Mouse (Mus musculus) fat pad, adult 2 months (tissue): ENCODE data around the gene Rrp7a.
"Not testable (repeated sequence)": the region's sequence is repeated elsewhere in the genome, so short reads cannot be mapped to it uniquely, and the experiment has no call there.

ENCODE experiments used
- DNase-seq: peaks from one replicate; pipeline ENCODE4 v3.0.0-alpha.2; 2011; ENCODE audit warnings: low read depth, low spot score; ENCODE audit errors: extremely low read depth

Gene Rrp7a

DNA sequence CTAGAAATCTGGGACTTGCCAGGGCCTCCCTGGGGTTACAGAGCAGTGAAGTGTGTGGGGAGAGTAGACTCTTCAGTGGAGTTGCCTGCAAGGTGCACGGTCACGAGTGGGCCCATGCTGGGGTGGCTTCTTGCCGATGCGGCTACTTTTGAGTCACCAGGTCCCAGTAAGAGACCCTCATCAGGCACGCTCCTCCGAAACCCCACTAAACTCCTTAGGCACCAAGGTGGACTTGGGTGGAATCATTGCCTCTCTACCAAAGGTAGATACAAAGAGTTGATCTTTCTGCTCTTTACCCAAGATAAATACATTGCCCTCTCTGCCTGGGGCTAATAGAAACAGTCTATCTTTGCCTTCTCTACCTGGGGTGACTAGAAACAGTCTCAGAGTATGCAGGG is 35.1 kb upstream of the Rrp7a start:
- no peak for DNase-seq

DNA sequence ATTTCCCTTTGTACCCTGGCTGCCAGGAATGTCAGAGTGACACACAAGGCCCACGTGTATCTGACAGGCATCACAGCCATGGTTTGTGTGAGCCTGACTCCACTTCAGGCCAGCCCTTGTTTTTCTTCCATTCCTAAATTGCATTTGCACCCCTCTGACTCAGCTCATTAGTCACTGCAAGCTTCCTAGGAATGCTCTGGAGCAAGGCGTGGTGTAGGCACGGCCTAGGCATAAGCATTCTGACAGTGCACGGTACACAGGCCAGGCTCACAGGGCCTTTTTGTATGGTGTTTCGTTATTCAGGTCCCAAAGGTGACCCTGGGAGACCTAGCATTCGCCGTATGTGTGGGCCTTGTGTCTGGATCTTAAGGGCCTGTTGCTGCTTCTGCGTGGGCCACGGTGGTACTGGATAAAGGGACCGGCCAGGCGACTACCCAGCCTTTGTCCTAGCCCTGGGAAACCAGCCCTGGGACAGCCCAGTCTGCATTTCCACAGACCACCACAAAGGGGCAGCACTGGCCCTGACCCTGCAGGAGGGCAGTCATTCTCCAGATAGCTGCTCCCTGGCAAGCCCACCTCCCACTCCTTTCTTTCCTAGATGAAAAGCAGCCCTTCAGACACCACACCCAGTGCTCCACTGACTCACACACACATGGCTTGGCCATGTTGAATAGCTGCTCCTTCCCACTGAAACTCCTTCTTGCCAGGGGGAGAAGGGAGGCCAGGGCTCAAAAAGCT is 34.5 kb upstream of the Rrp7a start:
- no peak for DNase-seq

DNA sequence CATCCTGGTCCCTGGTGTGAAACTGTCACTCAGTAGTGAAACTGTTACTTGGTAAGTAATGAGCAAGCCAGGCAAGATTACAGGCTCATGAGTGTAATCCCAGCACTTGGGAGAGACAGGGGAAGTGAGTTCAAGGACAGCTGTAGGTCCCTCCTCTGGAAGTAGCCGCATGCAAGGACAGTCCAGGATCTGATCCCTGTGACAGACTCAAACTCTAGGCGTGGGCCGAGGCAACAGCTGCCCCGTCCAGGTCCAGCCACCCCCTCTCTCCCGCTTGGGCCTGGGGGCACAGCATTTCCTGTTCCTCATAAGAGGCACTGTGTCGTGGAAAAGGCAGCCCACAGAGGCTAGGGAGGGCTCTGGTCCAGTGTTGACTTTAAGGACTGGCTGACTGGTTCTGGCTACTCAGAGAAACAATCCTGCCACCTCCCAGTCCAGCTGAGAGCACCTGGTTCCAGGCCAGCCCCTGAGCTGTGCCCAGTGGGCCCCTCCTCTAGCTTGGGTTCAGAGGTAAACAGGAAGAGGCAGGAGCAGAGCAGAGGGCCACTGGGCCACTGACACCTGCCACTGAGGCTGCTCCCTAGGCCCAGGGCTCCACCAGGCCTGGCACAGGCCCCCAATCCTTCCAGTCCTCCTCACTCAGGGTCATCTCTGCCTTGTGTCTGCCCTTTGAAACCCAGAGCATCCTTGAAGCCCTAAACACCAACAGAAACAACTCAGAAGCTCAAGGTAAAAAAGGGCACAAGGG is 33.2 kb upstream of the Rrp7a start:
- no peak for DNase-seq

DNA sequence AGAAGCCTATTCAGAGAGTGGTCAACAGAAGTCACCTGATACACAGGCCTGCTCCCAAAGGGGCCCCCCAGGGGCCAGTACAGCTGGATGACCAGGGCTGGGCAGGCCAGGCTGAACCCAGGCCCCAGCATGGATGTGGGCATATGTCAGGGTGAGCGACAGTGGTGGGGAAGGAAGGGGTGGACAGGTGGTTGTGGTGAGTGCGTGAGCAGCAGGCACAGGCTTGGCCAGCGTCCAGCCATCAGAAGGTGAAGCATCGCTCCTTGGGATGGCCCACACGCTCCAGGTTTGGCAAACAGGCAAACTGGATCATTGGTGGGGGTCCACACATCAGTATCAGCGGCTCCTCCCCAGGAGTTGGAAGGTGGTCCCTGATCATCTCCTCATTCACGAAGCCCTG is 31.7 kb upstream of the Rrp7a start:
- DNase-seq: no peak

DNA sequence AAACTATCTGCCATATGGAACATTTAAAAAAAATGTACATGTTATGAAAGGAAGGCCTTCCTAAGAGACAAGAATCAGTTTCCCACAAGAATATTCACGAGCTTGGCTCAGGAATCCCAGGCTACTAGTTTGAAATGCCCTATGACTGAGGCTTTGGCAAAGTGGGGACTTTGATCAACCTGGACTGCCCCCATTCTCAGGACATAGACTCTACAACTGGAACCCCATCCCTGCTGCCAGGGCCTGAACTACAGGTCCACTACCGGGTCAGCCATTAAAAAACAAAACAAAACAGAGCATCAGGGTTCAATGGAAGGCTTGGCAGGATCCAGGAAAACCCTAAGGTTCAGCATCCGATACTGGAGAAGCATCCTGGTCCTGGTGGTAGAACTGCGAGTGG is 28.1 kb upstream of the Rrp7a start:
- DNase-seq: no peak

DNA sequence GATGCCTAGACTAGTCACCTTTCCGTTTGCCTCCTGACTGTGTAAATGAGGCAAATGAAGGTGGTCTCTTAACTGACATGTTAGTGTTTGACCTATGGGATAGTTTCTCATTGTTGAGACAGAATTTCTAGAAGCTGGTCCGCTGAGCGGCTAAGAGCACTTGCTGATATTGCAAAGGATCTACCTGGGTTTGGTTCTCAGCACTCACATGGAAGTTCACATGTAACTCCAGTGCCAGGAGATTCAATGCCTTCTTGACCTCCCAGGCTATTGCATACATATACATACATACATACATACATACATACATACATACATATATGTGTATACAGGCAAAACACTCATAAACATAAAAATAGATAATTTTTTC is 27.5 kb upstream of the Rrp7a start:
- no peak for DNase-seq

DNA sequence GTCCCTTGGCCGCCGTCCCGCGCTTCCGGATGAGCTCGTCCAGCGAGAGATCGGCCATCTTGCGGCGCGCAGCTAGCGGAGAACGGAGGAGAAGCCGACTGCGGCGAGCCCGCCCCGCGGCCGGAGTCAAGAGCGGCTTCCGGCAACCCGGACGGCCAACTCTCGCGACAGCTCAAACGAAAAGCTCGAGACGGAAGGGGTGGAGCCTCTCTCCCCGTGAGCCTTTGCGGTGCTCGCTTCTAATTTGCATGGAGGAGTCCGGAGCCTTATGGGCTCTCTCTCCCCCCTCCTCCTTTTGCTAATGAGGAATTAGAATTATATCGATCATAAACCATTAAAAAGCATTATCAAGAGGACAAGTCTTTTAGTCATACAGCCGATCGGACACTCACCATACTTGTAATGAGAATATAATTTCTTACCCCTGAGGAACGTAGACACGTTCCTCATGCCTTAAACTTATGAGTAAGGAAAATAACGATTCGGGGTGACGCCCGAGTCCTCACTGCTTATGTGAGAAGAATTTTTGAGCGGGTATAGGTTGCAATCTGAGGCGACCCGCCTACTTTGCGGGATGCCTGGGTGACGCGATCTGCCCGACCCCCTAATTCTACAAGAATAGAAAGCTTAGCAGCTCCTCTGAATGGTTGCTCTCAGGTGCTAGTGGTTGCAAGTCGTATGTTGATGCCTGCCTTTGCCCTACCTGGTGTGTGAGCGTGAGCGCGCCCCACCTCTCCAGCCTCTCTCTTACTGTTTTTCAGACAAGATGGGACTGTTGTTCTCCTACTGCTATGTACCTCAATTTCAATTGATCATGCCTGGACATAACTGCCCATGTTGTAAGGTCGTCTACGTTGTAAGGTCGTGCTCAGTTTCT is 26.8 kb upstream of the Rrp7a start, which contains the start of gene Poldip3:
Poldip3 (minus strand) TSS at position 189 of the 877 bp plus-strand sequence.
- no peak for DNase-seq

DNA sequence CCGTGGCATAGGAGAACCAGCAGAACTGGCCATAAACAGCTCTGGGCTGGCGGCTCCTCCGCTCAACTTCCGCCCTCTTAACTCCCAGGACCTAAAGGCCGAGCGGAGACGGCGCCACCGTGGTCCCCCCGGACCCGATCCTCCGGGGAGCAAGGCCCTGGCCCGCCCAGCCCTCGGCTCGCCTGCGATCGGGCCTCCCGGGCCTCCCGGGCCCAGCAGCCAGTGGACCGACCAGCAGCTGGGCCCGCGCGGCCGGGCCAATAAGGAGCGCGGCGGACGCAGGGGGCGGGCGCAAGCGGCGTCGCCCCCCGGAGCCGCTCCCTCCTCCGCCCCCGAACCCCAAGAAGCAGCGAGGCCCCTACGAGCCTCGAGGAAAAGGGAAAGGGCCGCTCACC is 26.2 kb upstream of the Rrp7a start:
- DNase-seq: no peak

DNA sequence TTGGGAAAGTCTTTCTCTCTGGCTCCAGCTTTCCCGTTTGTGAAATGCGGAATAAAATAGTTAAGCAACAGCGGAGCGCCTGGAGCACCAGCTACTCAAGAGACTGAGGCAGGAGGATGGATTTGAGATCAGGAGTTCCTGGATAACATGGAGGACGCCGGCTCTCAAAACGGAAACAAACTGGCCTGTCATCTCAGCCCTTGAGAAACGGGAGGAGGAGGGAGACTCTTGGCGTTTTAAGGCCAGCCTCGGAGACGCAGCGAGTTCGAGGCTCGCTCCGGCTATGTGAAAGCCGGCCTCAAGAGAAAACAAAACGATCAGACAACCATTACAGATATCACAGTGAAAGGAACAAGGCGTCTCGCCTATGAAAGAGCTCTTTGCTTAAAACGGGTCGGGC is 25.8 kb upstream of the Rrp7a start:
- no peak for DNase-seq

DNA sequence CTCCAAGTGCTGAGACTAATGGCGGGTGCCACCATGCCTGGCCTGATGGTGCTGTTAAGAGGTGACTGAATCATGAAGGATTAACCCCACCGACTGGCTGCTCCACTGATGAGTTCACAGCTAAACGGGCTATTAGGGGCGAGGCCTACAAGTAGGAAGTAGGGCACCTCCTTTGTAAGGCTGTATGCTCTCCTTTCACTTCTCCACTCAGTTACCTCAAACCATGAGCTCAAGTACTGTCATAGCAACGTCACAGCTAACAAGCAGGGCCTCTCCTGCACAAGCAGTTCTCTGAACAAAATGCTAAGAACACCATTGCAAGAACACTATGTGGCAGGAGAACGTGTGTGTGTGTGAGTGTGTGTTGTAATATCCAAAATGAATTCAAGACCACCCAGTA is 22.9 kb upstream of the Rrp7a start:
- no peak for DNase-seq

DNA sequence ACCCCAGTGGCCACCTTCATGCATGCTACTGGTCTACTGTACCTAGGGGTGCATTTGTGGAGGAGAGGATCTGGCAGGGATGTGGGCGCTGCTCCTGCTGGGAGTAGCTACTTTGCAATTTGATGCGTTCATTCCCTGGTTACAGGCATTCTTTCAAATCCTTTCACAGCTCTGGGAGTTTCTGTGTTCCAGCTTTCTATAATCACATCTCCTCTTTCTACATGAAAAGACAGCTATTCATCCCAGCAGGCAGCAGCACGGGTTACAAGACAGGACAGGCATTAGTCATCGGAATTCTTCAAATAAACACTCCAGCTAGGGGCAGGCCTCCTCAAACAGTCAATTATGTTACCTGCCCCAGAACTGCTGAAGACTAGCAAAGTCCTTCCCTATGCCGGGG is 20.3 kb upstream of the Rrp7a start:
- no peak for DNase-seq

DNA sequence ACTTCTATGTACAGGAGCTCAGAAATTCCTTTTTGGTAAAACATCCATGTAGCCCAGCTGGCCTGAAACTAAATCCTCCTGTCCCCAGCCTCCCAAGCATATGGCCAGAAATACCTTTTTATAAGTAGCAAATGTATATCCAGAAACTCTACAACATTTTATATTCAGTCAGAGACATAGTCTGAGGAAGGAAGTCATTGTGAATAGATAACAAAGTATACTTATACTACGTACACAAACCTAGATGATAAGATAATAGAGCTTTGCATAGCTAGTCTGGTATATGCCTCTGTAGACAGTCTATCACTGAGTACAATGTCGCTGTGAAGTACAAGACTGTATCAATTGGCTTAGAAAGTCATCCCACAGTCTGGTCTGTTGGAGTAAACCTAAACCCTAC is 13.1 kb upstream of the Rrp7a start:
- no peak for DNase-seq

DNA sequence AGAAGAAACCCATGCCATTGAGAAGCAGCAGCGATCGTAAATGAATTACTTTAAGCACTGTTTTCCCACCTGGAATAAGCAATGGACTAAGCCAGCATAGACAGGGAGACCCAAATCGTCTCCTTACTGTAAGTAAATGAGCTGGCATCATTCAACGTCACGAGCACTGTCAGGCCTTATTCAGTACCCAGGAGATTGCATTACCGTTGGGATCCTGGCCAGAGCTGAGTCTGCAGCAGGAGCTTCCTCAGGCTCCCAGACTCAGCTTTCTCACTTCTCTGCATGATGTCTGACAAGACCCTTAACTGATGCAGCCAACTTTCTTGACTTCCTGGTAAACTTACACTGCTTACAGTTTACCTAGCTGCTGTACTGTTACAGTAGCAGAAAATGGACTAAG is 12.1 kb upstream of the Rrp7a start:
- no peak for DNase-seq

DNA sequence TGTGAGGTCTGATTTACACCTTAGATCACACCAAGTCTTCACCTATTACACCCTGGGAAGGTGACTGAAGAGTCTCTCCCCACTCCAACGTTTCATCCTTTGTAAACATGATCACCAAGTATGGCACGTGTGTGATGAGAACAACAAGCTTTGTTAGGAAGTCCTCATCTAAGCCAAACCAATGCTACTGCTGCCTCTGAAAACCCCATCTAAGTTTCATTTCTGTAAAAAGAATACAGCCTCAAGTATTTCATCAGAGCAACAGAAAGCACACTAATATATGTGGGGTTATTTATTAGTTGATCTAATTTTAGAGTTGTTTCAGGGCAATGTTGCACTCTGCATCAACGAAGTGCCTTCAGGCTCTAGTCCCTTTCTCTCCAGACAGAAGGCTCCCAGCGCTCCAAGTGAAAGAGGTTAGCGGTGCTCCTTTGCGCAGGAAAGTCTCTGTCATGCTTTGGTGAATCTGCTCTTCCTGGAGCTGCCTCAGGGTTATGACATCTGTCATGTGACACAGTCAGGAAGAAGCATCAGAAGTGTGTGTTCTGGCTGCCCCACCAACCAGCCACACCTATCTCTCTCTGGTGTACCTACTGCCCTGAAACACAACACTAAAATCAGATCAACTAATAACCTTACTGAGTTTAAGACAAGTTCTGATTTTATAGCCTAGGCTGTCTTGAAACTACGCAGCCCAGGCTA is 7.1 kb upstream of the Rrp7a start:
- no peak for DNase-seq

DNA sequence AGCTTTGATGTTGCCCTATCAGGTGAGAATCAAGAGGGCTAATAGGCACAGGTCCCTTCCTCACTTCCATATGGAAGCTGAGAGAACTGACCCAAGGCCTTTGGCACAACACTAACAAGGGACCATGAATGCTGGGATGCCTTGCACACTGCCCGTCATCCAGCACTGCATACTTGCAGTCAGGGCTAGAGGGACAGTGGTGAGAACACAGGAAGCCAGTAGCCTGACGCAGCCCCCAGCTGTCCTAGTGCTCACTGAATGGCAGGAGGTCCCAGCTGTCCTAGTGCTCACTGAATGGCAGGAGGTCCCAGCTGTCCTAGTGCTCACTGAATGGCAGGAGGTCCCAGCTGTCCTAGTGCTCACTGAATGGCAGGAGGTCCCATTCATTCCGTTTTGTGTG is 4.4 kb upstream of the Rrp7a start:
- DNase-seq: not testable (repeated sequence)

DNA sequence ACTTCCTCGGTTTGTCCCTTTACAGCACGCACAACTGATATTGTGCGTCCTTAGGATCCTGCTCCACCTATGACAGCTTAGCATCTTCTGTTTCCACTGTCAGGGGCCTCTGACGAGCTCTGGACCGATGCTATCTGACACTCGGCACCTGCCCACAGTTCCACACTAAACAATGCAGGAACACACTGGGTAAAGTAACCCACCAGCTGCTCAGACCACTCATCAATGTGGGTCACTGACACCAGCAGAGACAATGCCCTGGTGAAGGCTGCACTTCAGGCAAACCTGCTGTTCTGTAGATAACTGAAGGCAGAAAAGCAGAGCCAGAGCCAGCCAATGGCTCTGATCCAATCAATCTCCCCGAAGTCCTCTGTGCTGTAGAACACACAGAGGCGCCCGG is 4.0 kb upstream of the Rrp7a start:
- no peak for DNase-seq

DNA sequence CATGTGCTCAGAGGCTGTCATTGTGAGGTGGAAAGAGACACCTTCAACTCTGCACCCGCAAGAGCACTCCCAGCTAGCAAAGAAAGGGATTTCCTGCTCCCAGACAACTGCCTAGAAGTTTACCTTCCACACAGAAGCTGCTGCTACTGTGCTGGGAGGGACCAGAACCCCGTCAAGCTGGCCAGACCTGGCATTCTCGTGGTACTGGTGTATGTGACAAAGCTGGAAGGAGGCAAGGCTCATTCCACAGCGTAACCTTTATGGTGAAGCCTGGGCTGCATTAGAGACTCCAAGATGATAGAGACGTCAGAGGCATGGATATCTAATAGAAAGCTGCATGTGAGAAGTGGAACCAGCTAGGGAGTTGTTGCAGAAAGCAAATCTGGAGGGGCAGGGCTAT is 2.0 kb upstream of the Rrp7a start:
- DNase-seq: no peak

DNA sequence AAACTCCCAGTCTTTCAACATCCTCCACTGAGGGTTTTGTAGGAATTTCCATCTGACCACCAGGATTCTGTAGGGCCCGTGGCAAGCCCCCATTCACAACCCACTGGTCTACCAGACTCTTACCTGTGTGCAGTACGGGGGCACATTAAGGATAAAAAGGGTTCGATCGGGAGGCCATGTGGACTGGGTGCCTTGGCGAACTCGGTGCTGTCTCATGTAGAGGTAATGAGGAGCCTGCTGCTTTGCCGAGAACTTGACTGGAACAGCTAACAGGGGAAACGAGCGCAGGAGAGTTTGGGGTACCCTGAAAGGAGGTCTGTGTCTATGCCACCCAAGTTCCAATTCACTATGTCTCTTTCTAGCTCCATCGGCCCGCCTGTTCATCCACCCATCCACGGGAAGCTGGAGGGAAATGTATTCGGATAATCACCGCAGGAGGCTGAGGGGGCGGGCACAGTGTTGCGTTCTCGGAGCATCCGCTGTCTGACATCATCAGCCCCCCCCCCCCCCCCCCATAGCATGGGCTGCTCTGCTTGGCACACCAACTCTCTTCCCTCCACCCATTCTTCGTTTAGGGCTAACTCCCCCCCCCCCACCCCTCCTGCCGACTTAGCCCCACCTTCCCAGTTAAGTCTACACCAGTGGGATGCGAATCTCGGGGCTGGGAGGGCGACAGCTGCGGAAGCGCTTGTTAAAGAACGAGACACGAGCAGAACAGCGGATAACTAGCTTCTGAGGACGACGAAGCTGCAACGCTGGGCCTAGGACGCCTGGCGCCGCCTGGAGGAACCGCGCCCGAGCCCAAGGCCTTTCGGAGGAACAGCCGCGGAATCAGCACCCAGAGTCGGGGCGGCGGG is 664 bp downstream of the Rrp7a start:
- DNase-seq: no peak

DNA sequence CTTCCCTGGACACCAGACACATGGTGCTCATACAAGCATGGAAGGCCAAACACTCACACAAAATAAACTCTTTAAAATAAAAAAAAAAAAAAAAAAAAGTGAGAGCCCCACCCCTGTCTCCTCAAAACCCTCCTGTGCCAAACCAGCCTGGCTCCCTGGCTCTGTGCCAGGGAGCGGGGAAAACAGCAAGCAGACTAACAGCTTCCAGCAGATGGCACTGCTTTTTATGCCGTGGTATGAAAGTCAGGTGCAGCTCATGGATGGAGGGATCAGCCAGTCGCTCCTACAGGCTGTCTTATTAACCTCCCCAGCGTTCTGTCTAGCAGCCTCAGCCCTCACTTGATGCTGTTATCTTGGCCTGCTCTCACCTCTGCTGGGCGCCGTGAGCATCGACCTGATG is 4.2 kb downstream of the Rrp7a start:
- no peak for DNase-seq

DNA sequence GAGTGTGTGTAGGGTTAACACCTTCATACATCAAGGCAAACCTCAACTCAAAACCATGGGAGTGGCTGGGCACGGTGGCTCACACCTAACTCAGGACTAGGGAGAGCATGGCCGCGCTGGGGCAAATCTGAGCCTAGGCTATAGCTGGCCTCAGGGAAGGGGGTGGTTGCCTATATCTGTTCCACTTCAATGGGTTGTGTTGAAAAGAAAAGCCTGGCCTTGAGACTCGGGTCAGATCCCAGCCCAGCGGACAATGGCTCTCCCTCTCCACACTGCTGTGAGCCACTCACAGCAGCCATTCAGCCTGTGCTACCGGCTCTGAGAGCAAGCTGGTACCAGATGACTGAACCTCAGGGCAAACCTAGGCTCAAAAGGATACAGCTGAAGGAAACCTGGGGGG is 7.5 kb downstream of the Rrp7a start:
- no peak for DNase-seq
